Mouse (Mus musculus) cerebellum, adult 2 months (tissue): ENCODE measurements around the gene Sorcs2.

Experiments
- CTCF ChIP-seq: fragments of 200-500 bp; IDR thresholded peaks from 2 replicates; pipeline ENCODE4 v1.5.1; 2011; ENCODE audit warnings: low read depth, mild to moderate bottlenecking, control low read depth, low read length, moderate library complexity, borderline replicate concordance; ENCODE audit not compliant: insufficient read depth
- POLR2A ChIP-seq: fragments of 200-500 bp; IDR thresholded peaks from 2 replicates; pipeline ENCODE4 v1.6.1; 2011; ENCODE audit warnings: low read length, control low read depth, borderline replicate concordance; ENCODE audit not compliant: insufficient read depth

DNA sequence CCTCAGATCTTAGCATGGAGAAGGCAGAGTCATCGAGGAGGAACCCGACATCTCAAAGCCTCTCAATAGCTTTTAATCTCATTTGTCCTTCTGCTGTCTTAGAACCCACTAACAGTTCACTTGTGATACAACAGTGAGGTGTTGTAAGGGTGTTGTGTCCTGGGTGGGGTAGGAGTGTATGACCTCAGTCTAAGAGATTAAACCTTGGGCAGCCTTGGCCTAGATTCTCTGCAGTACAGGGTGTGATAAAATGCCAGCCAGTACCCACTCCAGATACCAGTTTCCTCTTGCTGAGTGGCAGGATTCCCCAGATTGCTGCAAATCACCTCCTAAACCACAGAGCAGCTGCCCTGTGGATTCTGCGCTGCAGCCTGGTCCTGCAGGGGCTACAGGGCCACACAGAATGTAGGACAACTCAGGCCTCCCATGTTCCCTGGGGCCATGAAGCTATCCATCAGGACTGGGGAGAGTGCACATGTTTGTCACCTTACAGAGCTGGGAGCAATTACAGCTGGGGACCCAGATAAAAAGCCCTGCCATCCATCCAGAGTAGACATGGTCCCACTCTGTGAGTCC is 130.7 kb downstream of the Sorcs2 start:
- TF ChIP-seq POLR2A = no peak
- no peak for TF ChIP-seq CTCF
